Mouse (Mus musculus) cerebellum, adult 11 months (tissue): ENCODE results near the gene Ppef2.
"Not testable (repeated sequence)": the region's sequence is repeated elsewhere in the genome, so short reads cannot be mapped to it uniquely, and the experiment has no call there.

Source experiments
- DNase-seq: peaks from one replicate; pipeline ENCODE4 v3.0.0; 2022

Gene Ppef2

DNA sequence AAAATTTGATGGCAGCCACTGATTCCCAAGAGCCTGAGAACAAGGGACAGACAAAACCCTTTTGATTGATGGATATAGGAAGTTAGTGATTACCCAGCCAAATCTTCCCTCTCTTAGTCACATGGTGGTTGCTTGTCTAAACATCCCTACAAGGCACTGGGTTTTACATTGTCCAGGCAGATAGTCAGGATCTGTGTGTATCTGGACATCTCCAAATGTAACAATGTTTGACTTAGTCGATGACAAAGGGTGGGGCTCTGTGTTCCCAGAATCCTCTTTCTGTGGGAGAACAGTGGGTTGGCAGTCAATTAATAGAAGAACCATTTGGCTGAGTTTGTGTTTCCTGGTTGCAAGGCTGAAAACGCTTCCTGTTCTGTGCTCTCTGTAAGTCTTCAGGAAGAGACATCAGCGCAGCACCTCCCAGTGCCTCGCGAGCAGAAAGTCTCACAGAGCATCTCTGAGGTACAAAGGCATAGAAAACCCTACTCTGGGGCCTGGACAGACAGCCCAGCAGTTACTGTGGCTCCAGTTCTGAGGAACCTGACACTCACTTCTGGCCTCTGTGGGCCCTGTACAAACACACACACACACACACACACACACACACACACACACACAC lies 21.0 kb downstream of the Ppef2 start:
- no peak for DNase-seq

DNA sequence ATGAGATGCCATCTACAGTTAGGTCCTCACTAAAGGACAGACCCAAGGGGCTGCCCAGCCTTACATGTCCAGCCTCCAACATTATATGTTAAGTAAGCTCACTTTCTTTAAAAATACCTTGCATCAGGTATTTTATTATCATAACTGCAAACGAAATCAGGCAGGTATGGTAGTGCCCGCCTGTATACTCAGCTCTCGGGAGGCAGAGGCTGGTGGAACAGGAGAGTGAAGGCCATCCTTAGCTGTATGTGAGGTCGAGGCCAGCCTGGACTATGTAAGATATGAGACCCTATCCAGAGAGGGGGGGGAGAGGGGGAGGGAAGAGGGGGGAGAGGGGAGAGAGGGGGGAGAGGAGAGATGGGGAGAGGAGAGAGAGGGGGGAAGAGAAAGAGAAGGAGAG lies 22.7 kb downstream of the Ppef2 start:
- DNase-seq, result no peak

DNA sequence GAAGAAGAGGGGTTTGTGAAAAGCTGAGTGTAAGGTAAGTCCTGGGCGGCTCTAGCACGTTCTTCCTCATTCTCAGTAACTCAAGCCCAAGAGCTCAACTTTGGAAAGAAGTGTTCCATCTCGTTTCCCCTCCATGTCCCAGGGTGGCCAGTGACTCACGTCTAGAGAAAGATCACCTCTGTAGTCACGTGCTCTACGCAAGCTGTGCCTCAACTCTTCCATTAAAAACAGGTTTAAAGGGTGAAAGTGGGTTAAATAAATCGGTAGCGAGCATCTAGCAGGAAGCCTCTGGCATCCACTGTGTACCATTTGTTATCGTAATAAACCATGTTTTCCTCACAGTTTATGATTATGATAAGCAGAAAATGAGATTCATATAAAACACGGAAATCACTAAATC lies 24.2 kb downstream of the Ppef2 start:
- no peak for DNase-seq

DNA sequence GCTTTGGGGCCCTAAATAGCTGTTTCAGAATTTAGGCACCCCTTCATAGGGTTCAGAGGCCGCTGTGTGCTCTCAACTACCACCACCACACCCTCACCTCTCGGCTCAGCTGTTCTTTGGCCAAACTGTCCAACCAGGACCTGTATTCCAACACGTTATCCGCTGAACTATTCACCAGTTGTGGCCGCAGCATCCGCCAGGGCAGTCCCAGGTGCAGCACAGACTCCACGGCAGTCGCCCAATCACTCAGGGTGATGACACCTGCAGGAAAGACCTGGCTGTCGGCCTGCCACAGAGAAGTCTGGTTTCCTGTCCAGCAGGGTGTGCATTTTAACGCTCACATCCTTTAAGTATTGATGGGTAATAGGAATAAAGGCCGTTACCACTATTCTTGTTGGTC lies 25.8 kb downstream of the Ppef2 start:
- DNase-seq, result no peak

DNA sequence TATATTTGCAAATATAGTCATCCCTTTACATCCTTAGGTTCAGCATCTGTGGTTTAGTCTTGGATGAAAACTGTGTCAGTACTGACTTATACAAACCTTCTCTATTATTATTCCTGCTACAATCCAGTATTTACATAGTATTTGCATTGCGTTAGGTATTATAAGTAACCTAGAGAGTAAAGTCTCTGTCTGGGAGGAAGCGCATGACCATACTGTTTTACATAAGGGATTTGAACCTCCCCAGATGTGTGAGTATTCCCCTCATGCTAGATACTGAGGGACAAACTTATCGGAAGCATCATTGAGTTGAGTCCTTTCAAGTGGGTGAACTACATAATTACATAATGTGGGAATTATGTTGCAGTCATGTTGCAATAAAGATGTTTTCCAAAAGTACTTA lies 26.6 kb downstream of the Ppef2 start:
- DNase-seq, result no peak

DNA sequence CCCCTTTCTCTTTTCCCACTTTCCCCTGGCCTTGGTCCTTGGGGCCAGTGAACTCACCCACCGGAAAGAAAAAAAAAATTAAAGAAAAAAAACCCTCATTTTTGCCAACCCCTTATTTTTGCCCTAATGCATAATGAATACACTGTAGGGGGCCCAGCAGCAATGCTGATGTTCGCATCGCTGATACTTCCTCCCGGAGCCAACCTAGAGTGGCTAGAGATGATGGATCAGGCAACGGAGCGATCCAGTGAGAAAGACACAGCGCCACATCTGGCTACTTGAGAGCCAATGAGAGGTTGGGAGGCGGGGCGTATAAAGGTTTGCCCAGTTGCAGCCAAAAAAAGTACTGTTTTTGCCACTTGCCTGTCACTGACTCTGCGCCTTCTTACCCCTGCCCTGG lies 27.3 kb downstream of the Ppef2 start:
- no peak for DNase-seq

DNA sequence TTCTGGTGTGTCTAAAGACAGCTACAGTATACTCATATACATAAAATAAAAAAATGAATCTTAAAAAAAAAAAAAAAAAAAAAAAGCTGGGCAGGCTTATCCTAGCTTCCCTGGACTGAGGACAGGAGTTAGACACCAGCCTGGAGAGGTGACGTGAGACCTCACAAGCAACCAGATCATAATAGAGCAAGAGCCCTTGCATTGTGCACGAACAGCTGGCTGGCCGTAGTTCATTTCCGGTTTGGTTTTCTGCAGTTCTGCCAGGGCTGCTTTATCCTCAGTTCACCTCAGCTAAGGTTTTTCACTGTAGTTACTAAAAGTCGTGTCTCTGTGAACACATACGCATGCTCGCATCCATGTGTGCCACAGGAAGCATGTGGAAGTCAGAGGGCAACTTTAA lies 28.3 kb downstream of the Ppef2 start:
- DNase-seq, result no peak

DNA sequence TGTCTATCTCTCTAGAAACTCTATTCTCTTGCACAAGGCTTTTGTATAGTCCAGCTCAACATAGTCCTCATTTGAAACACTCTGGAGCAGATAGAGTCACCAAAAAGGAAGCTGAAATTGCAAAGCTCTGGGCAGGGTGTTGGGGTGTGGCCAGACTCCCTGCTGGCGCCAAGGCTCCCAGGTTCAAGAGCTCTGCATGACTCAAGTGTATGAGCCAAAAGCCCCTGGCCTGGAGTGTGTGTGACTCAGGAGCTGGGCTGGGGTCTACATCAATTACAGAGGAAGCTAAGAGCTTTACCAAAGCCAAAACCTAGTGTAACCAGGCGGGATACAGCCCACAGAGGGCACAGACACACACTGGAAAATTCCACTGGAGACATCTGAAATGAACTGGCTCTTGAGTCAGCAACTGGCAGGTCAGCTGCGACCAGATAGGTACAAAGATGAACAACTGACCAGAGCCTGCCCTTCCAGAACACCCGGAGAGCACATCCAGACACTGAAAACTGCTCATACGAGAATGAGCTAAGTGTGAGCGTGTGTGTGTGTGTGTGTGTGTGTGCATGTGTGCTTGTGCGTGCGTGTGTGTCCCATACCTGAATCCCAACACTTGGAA lies 35.7 kb downstream of the Ppef2 start:
- DNase-seq, result no peak

DNA sequence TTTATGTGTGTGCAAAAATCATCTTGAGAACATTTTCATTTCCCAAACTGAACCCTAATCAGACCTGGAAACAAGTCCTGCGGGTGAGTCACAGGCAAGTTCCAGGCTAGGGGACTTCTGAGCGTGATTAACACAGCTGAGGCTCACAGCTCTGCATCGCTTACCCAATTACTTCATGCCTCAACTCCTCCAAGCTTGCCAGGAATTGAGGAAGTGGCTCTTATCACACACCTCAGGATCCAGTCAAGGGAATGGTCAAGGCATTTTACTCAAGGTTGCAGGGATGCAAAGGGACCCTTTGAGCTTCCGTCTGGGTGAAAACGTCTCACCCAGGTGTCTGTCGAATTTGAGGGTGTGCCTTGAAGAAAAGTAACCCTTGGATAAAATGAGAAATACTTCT lies 36.3 kb downstream of the Ppef2 start:
- DNase-seq, result no peak

DNA sequence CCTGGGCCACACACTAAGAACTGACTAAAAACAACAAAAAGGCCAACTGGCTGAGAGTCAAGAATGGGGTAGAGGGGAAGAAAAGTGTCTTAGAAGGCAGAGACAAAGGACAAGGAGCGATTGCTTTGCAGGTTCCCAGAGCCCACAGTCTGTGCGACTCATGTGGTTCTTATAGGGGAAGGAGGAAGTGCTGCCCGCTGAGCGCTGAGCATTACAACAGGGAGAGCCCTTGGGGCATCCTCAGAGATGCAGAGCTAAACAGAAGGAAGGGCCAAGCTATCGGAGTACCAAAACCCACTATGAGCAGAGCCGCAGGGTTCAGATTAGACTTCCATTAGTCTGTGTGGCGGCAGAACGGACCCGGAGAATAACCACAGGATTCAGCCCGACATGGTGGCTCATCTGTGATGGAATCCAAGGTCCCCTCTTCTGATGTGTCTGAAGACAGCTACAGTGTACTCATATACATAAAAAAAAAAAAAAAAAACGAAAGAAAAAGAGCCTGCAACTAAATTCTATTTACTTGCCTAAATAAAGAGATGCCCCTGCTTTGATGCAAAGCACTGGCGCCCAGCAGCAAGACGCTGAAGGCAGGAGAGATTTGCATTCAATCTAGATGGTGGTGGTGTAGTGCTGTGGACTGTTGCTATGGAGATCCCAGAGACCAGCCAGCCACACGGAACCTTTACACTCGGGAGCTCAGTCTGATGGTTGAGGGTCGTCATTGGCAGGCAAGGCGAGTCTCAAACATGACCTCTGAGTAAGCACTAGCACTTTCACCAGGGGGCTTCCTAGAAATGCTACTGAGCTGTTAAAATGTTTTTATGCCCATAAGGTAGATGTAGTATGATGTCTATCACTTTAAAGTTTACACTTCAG lies 36.9 kb downstream of the Ppef2 start:
- DNase-seq, result no peak

DNA sequence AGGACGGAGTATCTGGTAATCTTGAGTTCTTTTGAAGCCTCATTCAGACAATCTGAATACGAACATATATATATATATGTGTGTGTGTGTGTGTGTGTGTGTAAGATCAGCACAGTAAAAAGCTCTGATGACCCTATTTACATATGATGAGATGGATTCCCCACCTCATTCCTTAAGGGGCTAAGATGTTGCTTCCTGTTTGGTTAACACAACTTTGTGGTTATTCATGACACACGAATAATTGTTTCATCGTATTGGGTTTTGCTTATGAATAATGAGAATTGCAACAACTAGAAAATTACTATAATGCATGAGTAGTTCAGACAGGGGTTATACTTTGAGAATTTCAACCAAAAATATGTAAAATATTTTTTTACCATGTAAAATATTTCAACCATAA lies 40.8 kb downstream of the Ppef2 start, which contains the start of gene U90926:
Gene U90926, minus strand, starts transcription at position 101 of the 400 bp plus-strand sequence.
- DNase-seq, result no peak

DNA sequence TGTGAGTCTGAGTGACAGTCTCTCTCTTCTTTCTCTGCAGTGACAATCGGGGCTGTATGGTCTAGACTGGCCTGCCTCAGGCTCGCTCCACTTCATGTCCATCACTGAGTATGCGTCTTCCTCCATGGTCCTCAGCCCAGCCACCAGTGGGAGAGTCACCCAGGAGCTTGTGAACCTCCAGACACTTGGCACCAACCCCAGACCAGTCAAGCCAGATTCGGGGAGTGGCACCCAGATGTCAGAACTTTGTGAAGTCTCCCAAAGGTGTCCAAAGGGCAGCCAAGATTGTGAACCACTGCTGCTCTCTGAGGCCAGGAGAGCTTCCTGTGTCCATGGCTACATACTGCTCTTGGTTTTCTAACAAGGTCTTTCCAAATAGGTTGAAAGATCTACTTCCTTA lies 43.8 kb downstream of the Ppef2 start:
- DNase-seq, result no peak

DNA sequence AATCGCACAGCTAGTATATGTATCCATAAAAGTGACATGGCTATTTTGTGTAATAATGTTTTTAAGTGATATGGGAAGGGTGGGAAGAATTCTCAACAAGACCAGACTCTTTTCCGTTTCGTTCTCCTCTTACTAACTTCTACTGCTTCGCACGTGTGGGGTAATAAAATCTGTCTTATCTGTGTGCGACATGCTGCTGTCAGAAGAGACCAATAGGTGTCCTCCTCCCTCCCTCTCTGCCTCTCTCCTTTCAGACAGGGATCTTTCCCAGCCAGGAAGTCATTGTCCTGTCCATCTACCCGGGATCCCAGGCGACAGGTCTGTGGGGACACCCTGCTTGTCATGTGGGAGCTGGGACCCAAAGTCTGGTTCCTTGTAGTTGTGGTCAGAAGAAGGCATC lies 45.9 kb downstream of the Ppef2 start:
- DNase-seq, result no peak

DNA sequence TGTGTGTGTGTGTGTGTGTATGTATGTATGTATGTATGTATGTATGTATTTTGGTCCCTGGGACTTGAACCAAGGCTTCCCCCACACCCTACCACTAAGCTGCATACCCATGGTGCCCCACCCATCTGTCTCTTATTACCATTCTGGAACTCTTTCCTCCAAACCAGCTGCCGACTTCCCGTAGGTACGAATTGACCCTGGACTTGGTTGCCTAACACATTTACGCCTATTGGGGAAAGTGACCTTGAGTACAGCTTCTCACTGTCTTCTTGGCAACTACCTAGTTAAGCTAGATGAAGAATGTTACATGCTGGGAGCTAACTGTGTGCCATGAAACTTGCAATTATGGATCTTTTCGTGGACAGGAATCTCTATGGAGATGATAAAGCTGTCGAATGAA lies 50.0 kb downstream of the Ppef2 start:
- no peak for DNase-seq

DNA sequence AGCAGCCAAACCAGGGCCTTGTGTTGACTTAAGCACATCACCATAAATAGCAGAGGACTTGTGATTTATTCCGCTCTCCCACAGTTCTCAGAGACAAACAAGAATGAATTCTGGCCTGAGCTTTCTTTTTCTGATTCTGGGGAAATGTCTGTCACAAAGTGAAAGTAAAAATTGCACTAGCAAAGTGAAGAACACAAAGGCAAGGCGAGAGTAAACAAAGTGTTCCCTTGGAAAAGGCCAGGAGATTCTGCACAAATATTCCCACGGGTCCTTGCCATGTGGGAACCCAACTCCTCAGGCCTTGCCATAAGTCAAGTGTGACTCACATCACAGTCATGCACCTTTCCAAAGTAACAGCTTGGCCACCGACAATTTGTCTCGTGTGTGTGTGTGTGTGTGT lies 50.4 kb downstream of the Ppef2 start:
- no peak for DNase-seq

DNA sequence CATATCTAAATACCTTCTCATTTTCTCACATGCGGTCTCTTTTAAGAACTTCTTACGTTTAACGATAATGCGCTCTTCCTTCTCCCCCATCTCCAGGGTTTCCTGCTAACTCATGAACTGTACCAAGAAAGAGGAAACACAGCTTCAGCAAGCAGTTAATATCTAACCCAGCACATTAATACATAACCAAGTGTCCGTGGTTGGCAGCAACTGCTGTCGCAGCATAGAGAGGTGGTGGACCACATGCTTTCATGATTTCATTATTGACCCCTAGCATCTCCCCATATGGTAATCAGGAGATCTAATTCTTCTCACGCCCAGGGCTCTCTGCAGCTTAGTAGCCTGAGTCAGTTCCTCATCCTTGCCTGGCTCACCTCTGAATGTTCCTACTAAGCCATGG lies 50.9 kb downstream of the Ppef2 start:
- DNase-seq, result no peak

DNA sequence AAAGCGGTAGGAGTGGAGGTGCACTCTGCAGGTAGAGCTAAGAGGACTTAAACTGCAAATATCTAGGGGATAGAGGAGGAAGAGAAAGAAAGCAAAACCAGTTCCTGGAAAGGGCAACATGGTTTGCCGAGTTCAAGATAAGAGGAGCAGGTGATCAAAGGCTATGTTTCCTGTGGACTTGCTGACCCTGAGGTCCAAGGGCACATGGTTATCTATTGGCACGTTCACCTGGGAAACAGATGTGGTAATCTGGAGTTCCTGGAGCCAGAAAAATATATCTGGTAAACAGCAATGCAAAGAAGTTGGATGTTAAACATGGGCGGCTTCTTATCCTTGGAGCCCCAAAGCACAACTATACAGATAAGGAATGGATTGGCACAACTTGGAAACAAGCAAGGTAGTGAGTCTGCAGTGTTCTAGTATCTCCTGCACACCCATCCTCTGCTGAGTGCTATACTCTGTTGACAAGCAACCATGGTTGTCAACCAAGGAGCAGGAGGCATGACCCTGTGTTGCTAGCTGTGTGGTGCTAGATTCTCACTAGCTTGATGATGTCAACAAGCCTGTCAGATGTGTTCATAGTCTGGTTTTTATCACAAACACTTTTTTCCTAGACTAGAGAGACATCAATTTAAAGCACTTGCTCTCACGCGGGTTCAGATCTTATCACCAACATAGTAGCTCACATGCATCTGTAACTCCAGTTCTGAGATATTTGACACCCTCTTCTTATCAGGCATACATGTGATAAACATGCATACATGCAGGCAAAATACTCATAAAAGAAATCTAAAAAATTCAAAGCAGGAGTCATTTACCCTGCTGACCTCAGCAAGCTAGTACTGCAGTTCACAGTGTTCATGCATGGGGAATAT lies 51.7 kb downstream of the Ppef2 start:
- no peak for DNase-seq

DNA sequence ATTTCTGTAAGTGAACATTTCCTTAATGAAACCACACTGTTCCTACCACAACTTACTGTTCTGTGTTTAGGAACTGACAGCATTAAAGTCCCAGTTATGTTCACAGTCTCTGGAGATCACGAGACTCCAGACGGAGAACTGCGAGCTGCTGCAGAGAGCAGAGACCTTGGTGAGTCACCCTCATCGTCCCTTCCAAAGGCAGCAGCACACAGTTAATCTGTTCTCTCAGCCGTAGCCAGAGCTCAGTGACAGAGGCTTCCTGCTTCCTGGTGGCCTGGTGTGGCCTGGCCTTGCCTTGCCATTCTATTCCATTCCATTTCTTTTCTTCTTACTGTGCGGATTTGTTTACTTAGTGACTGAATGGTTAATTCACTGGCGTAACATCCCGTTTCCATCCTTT lies 57.8 kb downstream of the Ppef2 start:
- DNase-seq, result no peak

DNA sequence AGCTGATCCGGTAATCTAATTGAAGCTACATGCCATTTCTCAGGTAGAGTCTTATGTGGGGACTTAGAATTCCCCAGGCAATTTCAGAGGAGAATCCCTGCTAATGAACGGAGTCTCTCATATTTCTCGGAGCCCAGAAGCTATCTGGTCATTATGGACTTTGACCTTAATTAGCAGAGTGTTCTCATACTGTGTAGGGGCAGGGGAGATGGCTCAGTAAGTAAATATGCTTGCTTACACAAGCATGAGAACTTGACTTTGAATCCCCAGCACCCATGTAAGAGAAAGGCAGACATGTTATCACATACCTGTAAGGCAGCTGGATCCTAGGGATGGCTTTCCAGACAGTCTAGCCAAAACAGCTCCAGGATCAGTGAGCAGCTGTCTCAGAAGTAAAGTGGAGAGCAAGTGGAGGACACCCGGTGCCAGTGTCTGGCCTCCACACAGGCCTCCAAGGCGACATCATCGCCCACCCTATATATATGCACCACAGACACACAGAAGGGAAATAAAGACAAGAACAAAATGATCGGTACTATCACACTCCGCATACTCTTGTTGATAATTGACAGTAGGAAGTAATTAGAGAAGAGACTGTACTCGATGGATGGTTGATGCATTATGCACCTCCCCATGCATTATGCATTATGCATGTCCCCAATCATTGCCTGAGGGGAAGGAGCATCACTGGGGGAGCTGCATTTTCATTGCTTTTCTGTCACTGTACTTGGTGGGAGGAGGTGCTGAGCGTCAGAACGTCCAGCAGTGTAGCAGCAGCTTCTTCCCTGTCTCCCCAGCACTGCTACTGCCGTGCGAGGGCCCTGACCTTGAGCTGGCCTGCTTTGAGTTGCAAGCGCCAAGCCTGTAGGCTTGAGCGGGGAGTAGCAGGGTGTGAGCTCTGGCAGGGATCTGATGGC lies 58.9 kb downstream of the Ppef2 start:
- DNase-seq, result no peak

DNA sequence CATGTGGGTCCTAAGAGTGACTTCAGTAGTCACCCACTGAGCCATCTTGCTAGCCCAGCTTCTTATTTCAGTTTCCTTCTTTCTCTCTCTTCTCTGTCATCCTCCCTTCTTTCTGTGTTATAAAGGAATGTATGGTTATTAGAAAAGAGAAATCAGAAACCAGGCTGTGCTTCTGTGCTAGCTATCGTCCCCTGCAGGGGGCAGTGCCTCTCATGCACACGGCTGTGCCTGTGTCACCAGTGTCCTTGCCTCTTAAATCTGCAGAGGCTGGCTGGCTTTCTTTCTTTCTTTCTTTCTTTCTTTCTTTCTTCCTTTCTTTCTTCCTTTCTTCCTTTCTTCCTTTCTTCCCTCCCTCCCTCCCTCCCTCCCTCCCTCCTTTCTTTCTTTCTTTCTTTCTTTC lies 60.4 kb downstream of the Ppef2 start:
- DNase-seq, result not testable (repeated sequence)

DNA sequence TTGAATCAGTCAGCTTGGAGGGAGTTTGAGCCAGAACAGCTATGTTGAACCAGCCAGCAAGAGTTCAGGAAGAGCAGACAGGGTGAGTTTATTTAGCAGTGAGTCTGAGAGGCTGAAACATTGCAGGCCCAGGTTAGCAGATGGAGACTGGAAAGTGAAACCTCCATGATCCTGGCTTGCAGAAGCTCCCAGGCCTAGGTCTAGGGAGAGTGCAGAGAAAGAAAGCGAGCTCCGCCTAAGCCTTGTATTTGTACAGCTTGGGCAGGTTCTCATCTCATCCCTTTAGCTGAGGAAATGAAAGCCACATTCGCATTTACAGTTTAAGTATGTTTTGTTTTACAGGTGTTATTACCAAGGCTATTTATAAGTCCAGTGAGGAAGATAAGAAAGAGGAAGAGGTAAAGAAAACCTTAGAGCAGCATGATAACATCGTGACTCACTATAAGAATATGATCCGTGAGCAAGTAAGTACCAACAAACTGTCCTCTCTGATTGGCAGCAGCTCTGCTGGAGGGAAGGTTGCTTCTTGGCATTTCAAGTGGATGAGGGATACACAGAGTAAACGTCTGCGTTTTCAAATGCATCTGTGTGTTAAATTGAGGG lies 67.1 kb downstream of the Ppef2 start:
- no peak for DNase-seq
